In the genomic region with DNA sequence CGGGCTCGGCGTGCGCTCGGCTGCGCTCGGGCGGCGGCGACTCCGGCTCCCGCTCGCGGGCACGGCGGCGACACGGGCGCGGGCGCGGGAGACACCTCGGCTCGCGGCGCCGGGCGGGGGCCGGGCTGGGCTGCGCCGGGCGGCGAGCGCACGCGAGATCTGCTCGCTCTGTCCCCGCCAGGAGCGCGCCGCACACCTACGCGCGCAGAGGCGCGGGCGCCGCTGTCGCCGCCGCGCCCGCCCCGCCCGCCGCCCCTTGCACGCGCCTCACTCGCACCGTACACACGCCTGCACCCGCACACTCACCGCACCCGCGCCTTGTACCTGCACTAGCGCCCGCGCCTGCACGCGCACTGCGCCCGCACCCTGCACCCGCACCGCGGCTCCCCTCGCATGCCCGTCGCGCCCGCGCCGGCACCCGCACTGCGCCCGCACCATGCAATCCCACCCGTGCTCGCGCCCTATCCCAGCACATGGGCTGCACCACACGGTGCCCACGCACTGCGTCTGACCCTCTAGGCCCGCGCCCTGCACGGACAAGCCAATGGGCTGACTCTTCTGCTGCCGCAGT, we compare ENCODE assay signal across 8 mouse cellular contexts. TPM values are rescaled to one million over a fixed set of nuclear protein-coding genes. Genes with fewer than 3 reads are reported as not detected.
DNase-seq lines count a peak whose midpoint lies in the region; ATAC-seq lines count a peak whose summit lies in the region.

No protein-coding gene starts in this region.

- H3K27ac ChIP-seq in limb, embryonic 12.5 days: no peak overlapping the region

- intact Hi-C loops in heart, postnatal 14 days (cut with DNase I): no loop called here

- under 1% methylated on average over 90 of the region's 95 CpGs for WGBS in limb, embryonic 12.5 days

- H3K9ac ChIP-seq in limb, embryonic 12.5 days (replicated peaks): peak overlapping the region; percentile 48

- peak; percentile 34 to 49 for DNase-seq in kidney, postnatal 4 days
- no peak for DNase-seq in kidney, postnatal 14 days
- DNase-seq in cerebellum, adult 9-11 months: peak; percentile 85
- DNase-seq in heart, postnatal 14 days: peak; percentile 22 to 29
- DNase-seq in retina, postnatal 7 days (ENCODE audit: low read depth, low spot score): peak; percentile 36
- DNase-seq in spleen, postnatal 14 days (ENCODE audit: low spot score in 2 of 2): no peak

- H3K27me3 ChIP-seq in limb, embryonic 12.5 days: peaks cover 98% of the 10 kb centered on the region

- peak overlapping the region; percentile 57 for H3K4me3 ChIP-seq in limb, embryonic 12.5 days (replicated peaks)

- H3K9me3 ChIP-seq in limb, embryonic 12.5 days: no peaks in the 10 kb centered on the region

- H3K36me3 ChIP-seq in limb, embryonic 12.5 days: no peaks in the 10 kb centered on the region

- ATAC-seq in limb, embryonic 12.5 days (ENCODE audit: insufficient number of reproducible peaks, insufficient read depth, low FRiP score, low TSS enrichment, low read depth): no peak
- ATAC-seq in erythroid progenitor cell, adult 5-6 weeks (replicated peaks; ENCODE audit: low FRiP score, poor library complexity, severe bottlenecking): no peak

- H3K4me2 ChIP-seq in limb, embryonic 12.5 days: peak overlapping the region; percentile 92

- peaks cover 25% of the 10 kb centered on the region for H3K4me1 ChIP-seq in limb, embryonic 12.5 days (replicated peaks)

RNA-seq across cellular contexts. Expression of a gene that starts 0.5 kb away (rescaled TPM):
- total RNA-seq in heart, postnatal 14 days (2021): 1 to 10 TPM; 8.6 TPM
- polyA plus RNA-seq in limb, embryonic 12.5 days (2016; fragmentation: Nextera tagmentation; extraction: Ambion mirVana): 0.74 and 0.91 TPM in 2 replicates
- total RNA-seq in erythroid progenitor cell, adult 5-6 weeks (2015; ENCODE audit: low replicate concordance): not detected in 2 replicates
- total RNA-seq in erythroid progenitor cell, adult 5-6 weeks (2017; ENCODE audit: low replicate concordance): 0.77 TPM in 1 of 2 replicates, not detected in the other

Comparison
In these comparisons a context has a peak if more than half of its experiments do, and no peak if none do; other contexts are left out.
1. DNase-seq: peak in kidney, postnatal 4 days (2 of 2), cerebellum, adult 9-11 months (single experiment), heart, postnatal 14 days (2 of 2) and retina, postnatal 7 days (single experiment); none in kidney, postnatal 14 days (single experiment) and spleen, postnatal 14 days (0 of 2).
2. RNA of a gene that starts 0.5 kb away (total RNA-seq): 8.6 TPM in heart, postnatal 14 days; 0.77 TPM in erythroid progenitor cell, adult 5-6 weeks; every median in the first group is over 4 times any median in the second.